Mouse (Mus musculus) gastrocnemius, postnatal 14 days (tissue): Measurements from ENCODE around the gene Gm20388. TPM values are rescaled to one million over a fixed set of nuclear protein-coding genes. Genes with fewer than 3 reads are reported as not detected.

Source experiments
- DNase-seq: peaks from one replicate; pipeline ENCODE4 v3.0.0; 2021; ENCODE audit warnings: mixed read lengths
- intact Hi-C: fragments of 180-260 bp; cut with DNase I; formaldehyde crosslinking; loops from one replicate; pipeline ENCODE4 v1.15.1; 2025; ENCODE audit warnings: low total_unique reads
- total RNA-seq, 2 experiments: library from RNA; stranded (reverse); gene quantifications; 2 replicates each; pipeline ENCODE4 v1.2.3; 2021

The Gm20388 gene
- total RNA-seq, 2 experiments from 2014 or later = 5.6 to 6.0 TPM

- DNase-seq = no peak
- intact Hi-C loops = loop anchor here (2.0 kb wide), 1 partner anchor 51 kb away; no protein-coding TSS in a partner anchor
These were observed 773.4 kb downstream of the Gm20388 start for GRCm38 (mm10) chr8:120684082-120684481.

GRCm38 (mm10) chr8:120685097-120685496, 774.5 kb downstream of the Gm20388 start:
- intact Hi-C loops = loop anchor here (2.0 kb wide), 1 partner anchor 50 kb away; no protein-coding TSS in a partner anchor
- peak; percentile 75 for DNase-seq

DNA sequence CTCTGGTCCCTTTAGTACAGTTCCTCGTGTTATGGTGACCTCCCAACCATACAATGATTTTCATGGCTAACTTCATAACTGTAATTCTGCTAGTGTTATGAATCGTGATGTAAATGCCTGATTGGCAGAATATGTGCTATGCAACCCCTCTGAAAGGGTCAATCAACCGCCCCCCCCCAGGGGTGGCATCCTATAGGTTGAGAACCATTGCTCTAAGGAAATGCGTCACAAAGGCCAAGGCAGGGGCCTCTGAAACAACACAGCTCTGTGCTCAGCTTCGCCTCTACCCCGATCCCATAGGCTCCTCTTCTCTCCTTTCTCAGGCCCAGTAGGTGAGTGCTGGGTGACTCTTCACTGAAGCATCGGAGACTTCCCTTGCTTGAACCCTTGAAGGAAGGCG, 775.0 kb downstream of the Gm20388 start:
- no peak for DNase-seq
- intact Hi-C loops = loop anchor here (2.0 kb wide), 1 partner anchor 49 kb away; no protein-coding TSS in a partner anchor

DNA sequence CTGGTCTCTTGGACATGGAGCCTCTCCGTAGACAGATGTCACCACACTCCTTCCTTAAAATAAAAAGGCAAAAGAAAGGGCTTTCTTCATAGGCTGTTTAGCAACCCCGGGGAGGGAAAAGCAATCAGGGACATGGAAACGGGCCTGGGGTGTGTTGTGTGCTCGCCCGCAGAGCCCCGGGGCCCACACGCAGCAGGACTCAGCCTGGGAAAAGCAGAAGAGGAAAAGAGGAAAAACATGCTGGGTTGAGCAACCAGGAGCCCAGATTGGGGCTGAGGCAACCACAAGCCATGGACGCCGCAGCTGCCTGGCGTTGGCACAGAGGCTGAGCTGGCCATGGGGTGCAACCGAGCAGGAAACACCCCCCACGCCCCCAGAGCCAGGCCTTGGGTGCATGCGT, 775.4 kb downstream of the Gm20388 start:
- intact Hi-C loops = no loop called here

DNA sequence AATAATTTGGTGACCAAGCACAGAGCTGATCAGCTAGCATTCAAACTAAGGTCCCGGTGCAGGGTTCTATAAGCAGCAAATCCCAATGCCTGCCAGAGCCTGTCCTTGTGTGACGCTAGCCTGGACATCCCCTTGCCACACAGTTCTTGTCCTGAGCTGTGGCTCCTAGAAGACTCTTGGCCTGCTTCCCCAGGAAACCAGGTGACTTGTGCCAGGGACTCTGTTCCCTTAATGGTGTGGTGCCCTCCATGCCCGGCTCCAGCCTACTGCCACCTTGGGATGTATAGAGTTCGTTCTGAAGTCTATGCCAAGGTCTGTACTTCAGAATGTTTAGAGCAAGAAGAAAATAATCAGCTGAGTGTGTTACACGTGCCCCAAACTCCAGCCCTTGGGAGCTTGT, 775.9 kb downstream of the Gm20388 start:
- intact Hi-C loops = no loop called here
- no peak for DNase-seq

More for the DNA sequence above, 775.4 kb downstream of the Gm20388 start:
- DNase-seq = peak; percentile 52

DNA sequence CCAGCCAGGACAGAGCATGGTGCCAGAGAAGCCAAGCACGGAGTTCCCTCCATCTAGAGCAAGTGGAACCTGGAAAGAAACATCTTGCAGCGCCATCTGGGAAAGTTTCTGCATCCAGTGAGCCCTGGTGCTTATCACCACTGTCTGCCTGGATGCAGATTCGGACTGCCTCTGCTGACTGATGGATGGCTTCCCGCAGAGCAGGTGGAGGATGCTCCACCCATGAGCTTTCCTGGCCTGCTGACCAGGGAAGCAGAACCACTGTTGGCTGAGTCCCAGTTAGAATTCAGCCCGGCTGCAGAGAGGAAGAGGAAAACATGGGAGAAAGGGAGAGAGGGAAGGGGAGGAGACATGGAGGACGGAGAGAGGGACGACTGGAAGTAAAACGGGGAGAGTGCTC, 777.1 kb downstream of the Gm20388 start:
- intact Hi-C loops = no loop called here
- peak; percentile 53 for DNase-seq

- DNase-seq = no peak
- intact Hi-C loops = no loop called here
These were observed 777.9 kb downstream of the Gm20388 start for GRCm38 (mm10) chr8:120688511-120688910.

DNA sequence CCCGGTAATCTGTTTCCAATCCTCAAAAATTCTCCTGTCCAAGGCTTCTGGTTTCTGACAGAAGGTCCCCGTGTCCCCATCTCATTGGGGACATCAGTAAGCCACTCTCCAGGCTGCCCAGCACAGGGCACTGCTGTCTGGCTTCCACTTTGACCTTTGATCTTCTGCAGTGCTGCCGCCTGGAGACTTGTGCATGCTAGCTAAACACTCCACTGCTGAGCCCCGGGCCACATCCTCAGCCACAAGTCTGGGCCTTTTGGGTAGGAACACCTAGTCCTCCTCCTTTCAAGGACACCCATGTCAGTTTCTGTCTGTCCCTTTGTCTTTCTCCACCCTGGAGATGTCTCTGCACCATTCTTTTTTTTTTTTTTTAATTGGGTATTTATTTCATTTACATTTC, 782.3 kb downstream of the Gm20388 start:
- DNase-seq = no peak
- intact Hi-C loops = no loop called here

- no peak for DNase-seq
- intact Hi-C loops = no loop called here
These were observed 783.3 kb downstream of the Gm20388 start for GRCm38 (mm10) chr8:120693861-120694493.

- intact Hi-C loops = no loop called here
These were observed 785.9 kb downstream of the Gm20388 start for GRCm38 (mm10) chr8:120696401-120697153.

GRCm38 (mm10) chr8:120697154-120697978, 786.7 kb downstream of the Gm20388 start:
- DNase-seq = peak; percentile 68
- intact Hi-C loops = no loop called here

More at GRCm38 (mm10) chr8:120696401-120697153, 785.9 kb downstream of the Gm20388 start:
- DNase-seq = peak; percentile 44

GRCm38 (mm10) chr8:120697979-120698272, 787.3 kb downstream of the Gm20388 start:
- DNase-seq = no peak
- intact Hi-C loops = no loop called here

- DNase-seq = no peak
These were observed 787.8 kb downstream of the Gm20388 start for GRCm38 (mm10) chr8:120698426-120698825.

DNA sequence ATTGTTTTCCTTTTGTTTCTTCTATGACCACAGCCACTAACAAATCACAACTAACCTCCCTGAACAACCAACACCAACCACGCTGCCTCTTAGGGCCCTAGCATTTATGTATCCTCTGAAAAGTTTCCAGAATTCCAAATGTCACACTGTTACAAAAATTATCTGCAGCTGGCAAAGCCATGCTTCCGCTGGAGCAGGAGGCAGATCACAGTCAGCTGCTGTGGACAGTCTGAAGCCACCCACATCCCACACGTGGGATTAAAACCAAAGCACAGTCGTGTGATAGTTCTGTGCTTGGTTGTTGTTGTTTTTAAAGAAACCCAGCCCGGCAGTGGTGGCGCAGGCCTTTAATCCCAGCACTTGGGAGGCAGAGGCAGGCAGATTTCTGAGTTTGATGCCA, 788.4 kb downstream of the Gm20388 start:
- intact Hi-C loops = no loop called here
- DNase-seq = no peak

More at GRCm38 (mm10) chr8:120698426-120698825, 787.8 kb downstream of the Gm20388 start:
- intact Hi-C loops = no loop called here

GRCm38 (mm10) chr8:120699565-120699964, 788.9 kb downstream of the Gm20388 start:
- intact Hi-C loops = no loop called here
- DNase-seq = no peak

GRCm38 (mm10) chr8:120700053-120700452, 789.4 kb downstream of the Gm20388 start:
- intact Hi-C loops = no loop called here
- no peak for DNase-seq

DNA sequence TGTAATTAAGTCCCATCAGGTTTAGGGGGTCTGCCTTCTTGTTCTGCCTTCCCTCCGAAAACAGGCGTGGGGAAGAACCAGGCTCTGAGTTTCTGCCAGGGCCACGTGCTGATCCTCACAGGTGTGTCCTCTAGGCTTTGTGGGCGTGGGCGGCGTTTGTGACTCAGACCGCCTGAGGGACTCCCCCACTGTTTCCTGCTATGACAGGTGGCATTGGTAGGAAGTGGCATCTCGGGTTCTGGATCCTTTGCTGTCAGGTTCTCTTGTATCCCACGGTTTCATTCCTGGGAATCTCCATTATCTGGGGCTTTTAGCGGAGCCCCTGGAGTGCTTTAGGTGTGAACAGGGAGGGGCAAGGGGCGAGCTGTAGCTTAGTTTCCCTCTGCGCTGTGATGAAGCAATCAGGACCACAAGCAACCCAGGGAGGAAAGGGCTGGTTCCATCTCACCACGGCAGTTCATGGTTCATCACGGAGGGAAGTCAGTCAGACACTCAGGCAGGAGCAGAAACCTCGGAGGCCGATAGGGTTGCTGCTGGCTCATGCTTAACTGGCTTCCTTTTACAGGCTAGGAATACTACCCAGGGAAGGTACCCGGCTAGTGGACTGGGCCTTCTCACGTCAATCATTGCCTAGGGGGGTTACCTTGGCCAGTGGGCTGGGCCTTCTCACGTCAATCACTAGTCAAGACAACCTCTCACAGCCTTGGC, 791.3 kb downstream of the Gm20388 start:
- intact Hi-C loops = no loop called here
- DNase-seq = no peak

DNA sequence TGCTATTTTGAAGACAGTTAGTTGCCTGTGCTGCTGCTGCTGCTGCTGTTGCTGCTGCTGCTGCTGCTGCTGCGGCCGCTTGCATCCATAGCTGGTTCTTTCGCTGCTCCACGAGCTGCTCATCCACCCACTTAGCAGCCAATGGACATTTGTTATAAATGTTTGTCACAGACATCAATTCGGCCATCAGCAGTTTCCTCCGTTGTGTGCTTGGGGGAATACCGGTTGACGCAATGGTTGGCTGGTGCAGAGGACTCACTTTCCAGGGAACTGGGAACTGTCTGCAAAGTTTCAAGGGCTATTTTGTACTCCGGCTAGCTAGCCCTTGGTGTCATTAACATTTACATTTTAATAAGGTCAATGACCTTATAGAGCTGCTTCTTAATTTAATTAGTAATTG, 793.6 kb downstream of the Gm20388 start:
- intact Hi-C loops = no loop called here
- peak; percentile 41 for DNase-seq

DNA sequence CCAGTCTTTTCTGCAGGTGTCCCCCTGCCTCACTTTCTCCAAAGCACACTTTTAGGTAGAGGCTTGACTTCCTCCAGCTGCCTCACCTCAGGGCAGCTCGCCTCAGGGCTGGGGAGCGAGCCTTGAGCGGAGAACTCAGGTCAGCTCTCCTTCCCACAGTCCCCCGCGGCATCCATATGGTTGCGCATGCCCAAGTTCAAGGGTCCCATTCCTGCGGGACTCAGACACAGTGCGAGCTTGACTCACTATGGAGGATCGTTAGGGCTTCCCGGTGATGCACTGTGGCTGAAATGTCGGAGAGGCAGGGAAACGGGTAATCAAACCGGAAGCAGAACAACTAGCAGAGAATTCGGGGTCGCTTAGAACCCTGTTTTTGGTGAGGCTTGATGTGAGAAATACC, 794.5 kb downstream of the Gm20388 start:
- intact Hi-C loops = no loop called here
- DNase-seq = no peak

- no peak for DNase-seq
- intact Hi-C loops = no loop called here
These were observed 795.6 kb downstream of the Gm20388 start for GRCm38 (mm10) chr8:120706193-120706592.
